Mouse (Mus musculus) liver, embryonic 12.5 days (tissue): ENCODE results near the gene Col4a1. TPM values are rescaled to one million over a fixed set of nuclear protein-coding genes. Genes with fewer than 3 reads are reported as not detected.

Source experiments
- ATAC-seq: fragments of 200-750 bp; cut with Nextera tagmentation; 2 replicates; pipeline ENCODE4 v1.8.0; 2017; ENCODE audit warnings: moderate number of reproducible peaks, mild to moderate bottlenecking, moderate library complexity
- H3K27ac ChIP-seq: fragments of 300-500 bp; sonication (generic); 2 replicates; pipeline ENCODE4 v1.5.1; 2016; ENCODE audit warnings: mild to moderate bottlenecking
- H3K27me3 ChIP-seq: fragments of 300-500 bp; sonication (generic); replicated peaks from 2 replicates; pipeline ENCODE4 v1.6.1; 2016; ENCODE audit warnings: mild to moderate bottlenecking, moderate library complexity
- H3K36me3 ChIP-seq: fragments of 300-500 bp; sonication (generic); 2 replicates; pipeline ENCODE4 v1.6.1; 2016; ENCODE audit warnings: mild to moderate bottlenecking, moderate library complexity
- H3K4me1 ChIP-seq: fragments of 300-500 bp; sonication (generic); 2 replicates; pipeline ENCODE4 v1.6.1; 2016
- H3K4me2 ChIP-seq: fragments of 300-500 bp; sonication (generic); 2 replicates; pipeline ENCODE4 v1.6.1; 2016; ENCODE audit warnings: mild to moderate bottlenecking, moderate library complexity
- H3K4me3 ChIP-seq: fragments of 300-500 bp; sonication (generic); 2 replicates; pipeline ENCODE4 v1.5.1; 2016; ENCODE audit warnings: mild to moderate bottlenecking, moderate library complexity
- H3K9ac ChIP-seq: fragments of 300-500 bp; sonication (generic); 2 replicates; pipeline ENCODE4 v1.6.1; 2016; ENCODE audit warnings: mild to moderate bottlenecking, moderate library complexity
- H3K9me3 ChIP-seq: fragments of 300-500 bp; sonication (generic); replicated peaks from 2 replicates; pipeline ENCODE4 v1.6.1; 2016; ENCODE audit warnings: mild to moderate bottlenecking, moderate library complexity
- WGBS: fragments of 180-500 bp; shearing (Covaris S2); methylation state at CpG from one replicate; pipeline ENCODE4 v1.1.7; 2016; ENCODE audit not compliant: insufficient replicate concordance; 5-methylcytosine and 5-hydroxymethylcytosine counted together
- polyA plus RNA-seq: library from polyadenylated mRNA; unstranded; fragments of >200 nt; fragmentation: Nextera tagmentation; extraction: Ambion mirVana; gene quantifications from 2 replicates; pipeline ENCODE4 v1.2.1, GENCODE M21; 2016

The Col4a1 gene
- polyA plus RNA-seq, 1 experiment from 2014 or later, result 30.9 TPM

- Histone ChIP-seq H3K4me2 (no peak overlapping the region), H3K9ac (no peak overlapping the region), H3K4me3 (no peak overlapping the region), H3K36me3 (no peaks in the 10 kb centered on the region), H3K27me3 (peaks cover 2% of the 10 kb centered on the region; the same call in 1 of the 2 replicates), H3K9me3 (no peaks in the 10 kb centered on the region), H3K27ac (no peak overlapping the region), H3K4me1 (peaks cover 21% of the 10 kb centered on the region)
- no peak for ATAC-seq
- 72% methylated on average over 13 of the region's 13 CpGs for WGBS
These were observed 55.3 kb downstream of the Col4a1 start for GRCm38 (mm10) chr8:11257079-11258017.

- no peaks in the 10 kb centered on the region for H3K9me3 ChIP-seq
- 57% methylated on average over 7 of the region's 7 CpGs for WGBS
- H3K9ac ChIP-seq, result no peak overlapping the region
- peaks cover 3% of the 10 kb centered on the region; the same call in 1 of the 2 replicates for H3K27me3 ChIP-seq
- peaks cover 21% of the 10 kb centered on the region for H3K4me1 ChIP-seq
- no peak overlapping the region for H3K4me3 ChIP-seq
- H3K36me3 ChIP-seq, result no peaks in the 10 kb centered on the region
- no peak for ATAC-seq
- H3K4me2 ChIP-seq, result no peak overlapping the region
- no peak overlapping the region for H3K27ac ChIP-seq
These were observed 56.2 kb downstream of the Col4a1 start for GRCm38 (mm10) chr8:11256405-11256804.

GRCm38 (mm10) chr8:11255680-11256079, 56.9 kb downstream of the Col4a1 start:
- Histone ChIP-seq H3K9me3 (no peaks in the 10 kb centered on the region), H3K9ac (no peak overlapping the region), H3K27me3 (peaks cover 3% of the 10 kb centered on the region; the same call in 1 of the 2 replicates), H3K4me2 (no peak overlapping the region), H3K4me1 (peaks cover 21% of the 10 kb centered on the region), H3K36me3 (no peaks in the 10 kb centered on the region), H3K27ac (no peak overlapping the region), H3K4me3 (no peak overlapping the region)
- no peak for ATAC-seq
- 45% methylated on average over 7 of the region's 7 CpGs for WGBS

GRCm38 (mm10) chr8:11254914-11255530, 57.6 kb downstream of the Col4a1 start:
- Histone ChIP-seq H3K9ac (no peak overlapping the region), H3K4me1 (peaks cover 19% of the 10 kb centered on the region), H3K27ac (no peak overlapping the region), H3K4me3 (no peak overlapping the region), H3K9me3 (no peaks in the 10 kb centered on the region), H3K4me2 (no peak overlapping the region), H3K36me3 (no peaks in the 10 kb centered on the region), H3K27me3 (peaks cover 6% of the 10 kb centered on the region; the same call in 1 of the 2 replicates)
- 67% methylated on average over 10 of the region's 10 CpGs for WGBS
- no peak for ATAC-seq

- Histone ChIP-seq H3K4me3 (no peak overlapping the region), H3K4me1 (peaks cover 14% of the 10 kb centered on the region), H3K27ac (no peak overlapping the region), H3K4me2 (no peak overlapping the region), H3K27me3 (peaks cover 6% of the 10 kb centered on the region; the same call in 1 of the 2 replicates), H3K9me3 (no peaks in the 10 kb centered on the region), H3K9ac (no peak overlapping the region), H3K36me3 (no peaks in the 10 kb centered on the region)
- 53% methylated on average over 2 of the region's 2 CpGs for WGBS
- no peak for ATAC-seq
These were observed 58.1 kb downstream of the Col4a1 start for GRCm38 (mm10) chr8:11254510-11254909.

GRCm38 (mm10) chr8:11253556-11253955, 59.1 kb downstream of the Col4a1 start:
- WGBS, result 53% methylated on average over 1 of the region's 1 CpGs
- Histone ChIP-seq H3K9ac (no peak overlapping the region), H3K4me3 (no peak overlapping the region), H3K36me3 (no peaks in the 10 kb centered on the region), H3K4me1 (peaks cover 4% of the 10 kb centered on the region), H3K27me3 (peaks cover 6% of the 10 kb centered on the region; the same call in 1 of the 2 replicates), H3K4me2 (no peak overlapping the region), H3K9me3 (no peaks in the 10 kb centered on the region), H3K27ac (no peak overlapping the region)
- ATAC-seq, result no peak

GRCm38 (mm10) chr8:11253041-11253440, 59.6 kb downstream of the Col4a1 start:
- peaks cover 6% of the 10 kb centered on the region; the same call in 1 of the 2 replicates for H3K27me3 ChIP-seq
- WGBS, result 72% methylated on average over 10 of the region's 10 CpGs
- no peak overlapping the region for H3K9ac ChIP-seq
- no peak overlapping the region for H3K27ac ChIP-seq
- no peak overlapping the region for H3K4me2 ChIP-seq
- no peak for ATAC-seq
- H3K4me3 ChIP-seq, result no peak overlapping the region
- H3K4me1 ChIP-seq, result peaks cover 4% of the 10 kb centered on the region; the same call in 1 of the 2 replicates
- no peaks in the 10 kb centered on the region for H3K36me3 ChIP-seq
- H3K9me3 ChIP-seq, result no peaks in the 10 kb centered on the region

GRCm38 (mm10) chr8:11252235-11252774, 60.3 kb downstream of the Col4a1 start:
- no peak for ATAC-seq
- Histone ChIP-seq H3K4me3 (no peak overlapping the region), H3K27me3 (peaks cover 6% of the 10 kb centered on the region; the same call in 1 of the 2 replicates), H3K9me3 (no peaks in the 10 kb centered on the region), H3K9ac (no peak overlapping the region), H3K4me2 (no peak overlapping the region), H3K36me3 (no peaks in the 10 kb centered on the region), H3K27ac (no peak overlapping the region), H3K4me1 (peaks cover 4% of the 10 kb centered on the region; the same call in 1 of the 2 replicates)
- 53% methylated on average over 7 of the region's 7 CpGs for WGBS

GRCm38 (mm10) chr8:11250149-11250548, 62.5 kb downstream of the Col4a1 start:
- H3K9me3 ChIP-seq, result no peaks in the 10 kb centered on the region
- peaks cover 6% of the 10 kb centered on the region; the same call in 1 of the 2 replicates for H3K27me3 ChIP-seq
- no peak overlapping the region for H3K27ac ChIP-seq
- ATAC-seq, result no peak
- no peak overlapping the region for H3K4me3 ChIP-seq
- no peak overlapping the region for H3K4me2 ChIP-seq
- H3K4me1 ChIP-seq, result peaks cover 4% of the 10 kb centered on the region; the same call in 1 of the 2 replicates
- H3K36me3 ChIP-seq, result no peaks in the 10 kb centered on the region
- no peak overlapping the region for H3K9ac ChIP-seq
- WGBS, result 62% methylated on average over 8 of the region's 8 CpGs

- Histone ChIP-seq H3K4me1 (peaks cover 4% of the 10 kb centered on the region; the same call in 1 of the 2 replicates), H3K27ac (no peak overlapping the region), H3K4me2 (no peak overlapping the region), H3K36me3 (no peaks in the 10 kb centered on the region), H3K9ac (no peak overlapping the region), H3K27me3 (0 out of 2 replicates have a peak, but pooled peaks cover 6% of the 10 kb centered on the region), H3K9me3 (no peaks in the 10 kb centered on the region), H3K4me3 (no peak overlapping the region)
- ATAC-seq, result no peak
- WGBS, result 52% methylated on average over 7 of the region's 7 CpGs
These were observed 63.0 kb downstream of the Col4a1 start for GRCm38 (mm10) chr8:11249541-11250058.

- no peak overlapping the region for H3K27ac ChIP-seq
- no peaks in the 10 kb centered on the region for H3K9me3 ChIP-seq
- no peak overlapping the region for H3K9ac ChIP-seq
- peaks cover 4% of the 10 kb centered on the region; the same call in 1 of the 2 replicates for H3K4me1 ChIP-seq
- 0 out of 2 replicates have a peak, but pooled peaks cover 6% of the 10 kb centered on the region for H3K27me3 ChIP-seq
- no peak overlapping the region for H3K4me3 ChIP-seq
- no peaks in the 10 kb centered on the region for H3K36me3 ChIP-seq
- ATAC-seq, result no peak
- WGBS, result 38% methylated on average over 7 of the region's 7 CpGs
- no peak overlapping the region for H3K4me2 ChIP-seq
These were observed 63.9 kb downstream of the Col4a1 start for GRCm38 (mm10) chr8:11248712-11249111.
